Mouse (Mus musculus) hindbrain, embryonic 13.5 days (tissue): ENCODE data around the gene Pyurf. TPM values are rescaled to one million over a fixed set of nuclear protein-coding genes. Genes with fewer than 3 reads are reported as not detected.

Source experiments
- ATAC-seq: fragments of 200-750 bp; cut with Nextera tagmentation; 2 replicates; pipeline ENCODE4 v1.8.0; 2017; ENCODE audit warnings: moderate TSS enrichment; ENCODE audit not compliant: low FRiP score
- H3K27ac ChIP-seq: fragments of 300-500 bp; sonication (generic); 2 replicates; pipeline ENCODE4 v1.5.1; 2015; ENCODE audit warnings: inconsistent platforms, mild to moderate bottlenecking, moderate library complexity
- H3K27me3 ChIP-seq: fragments of 300-500 bp; sonication (generic); 2 replicates; pipeline ENCODE4 v1.6.1; 2015; ENCODE audit warnings: mild to moderate bottlenecking, inconsistent platforms
- H3K36me3 ChIP-seq: fragments of 300-500 bp; sonication (generic); 2 replicates; pipeline ENCODE4 v1.6.1; 2015; ENCODE audit warnings: mild to moderate bottlenecking, inconsistent platforms
- H3K4me1 ChIP-seq: fragments of 300-500 bp; sonication (generic); replicated peaks from 2 replicates; pipeline ENCODE4 v1.6.1; 2015; ENCODE audit warnings: inconsistent platforms
- H3K4me2 ChIP-seq: fragments of 300-500 bp; sonication (generic); 2 replicates; pipeline ENCODE4 v1.6.1; 2015; ENCODE audit warnings: inconsistent platforms, mild to moderate bottlenecking, moderate library complexity
- H3K4me3 ChIP-seq: fragments of 300-500 bp; sonication (generic); 2 replicates; pipeline ENCODE4 v1.5.1; 2015; ENCODE audit warnings: mild to moderate bottlenecking, inconsistent platforms
- H3K9ac ChIP-seq: fragments of 300-500 bp; sonication (generic); 2 replicates; pipeline ENCODE4 v1.6.1; 2015; ENCODE audit warnings: mild to moderate bottlenecking, inconsistent platforms
- H3K9me3 ChIP-seq: fragments of 300-500 bp; sonication (generic); 2 replicates; pipeline ENCODE4 v1.6.1; 2016; ENCODE audit warnings: inconsistent platforms
- WGBS: fragments of 180-500 bp; shearing (Covaris S2); methylation state at CpG from one replicate; pipeline ENCODE4 v1.1.7; 2015; 5-methylcytosine and 5-hydroxymethylcytosine counted together
- polyA plus RNA-seq: library from polyadenylated mRNA; unstranded; fragments of >200 nt; fragmentation: Nextera tagmentation; extraction: Ambion mirVana; gene quantifications from 2 replicates; pipeline ENCODE4 v1.2.1, GENCODE M21; 2015

Pyurf gene
- polyA plus RNA-seq, result 16.0 and 16.3 TPM in 2 replicates

GRCm38 (mm10) chr6:57691467-57692261, at the start of gene Pyurf:
Gene Pyurf, minus strand, starts transcription at chr6:57692078.
- Histone ChIP-seq H3K4me2 (peak within 1 kb of the TSS; percentile 71), H3K36me3 (peaks cover 6% of the 10 kb centered on the region; the same call in 1 of the 2 replicates), H3K4me1 (peaks cover 12% of the 10 kb centered on the region), H3K27me3 (0 out of 2 replicates have a peak, but pooled peaks cover 4% of the 10 kb centered on the region), H3K4me3 (peak within 1 kb of the TSS; percentile 78), H3K27ac (peak within 1 kb of the TSS; percentile 91), H3K9me3 (no peaks in the 10 kb centered on the region), H3K9ac (peak within 1 kb of the TSS; percentile 86)
- under 1% methylated on average over 52 of the region's 52 CpGs for WGBS
- ATAC-seq, result peak; percentile 98

GRCm38 (mm10) chr6:57721347-57721746, 29.5 kb upstream of the Pyurf start:
- H3K9ac ChIP-seq, result no peak overlapping the region
- H3K4me2 ChIP-seq, result no peak overlapping the region
- WGBS, result 94% methylated on average over 1 of the region's 1 CpGs
- H3K36me3 ChIP-seq, result peaks cover 26% of the 10 kb centered on the region
- H3K4me3 ChIP-seq, result no peak overlapping the region
- H3K27me3 ChIP-seq, result no peaks in the 10 kb centered on the region
- no peak overlapping the region for H3K27ac ChIP-seq
- no peaks in the 10 kb centered on the region for H3K4me1 ChIP-seq
- H3K9me3 ChIP-seq, result no peaks in the 10 kb centered on the region
- ATAC-seq, result no peak

- WGBS, result 22% methylated on average over 1 of the region's 1 CpGs
- H3K9ac ChIP-seq, result no peak overlapping the region
- H3K27me3 ChIP-seq, result no peaks in the 10 kb centered on the region
- peak; percentile 49; the same call in 1 of the 2 replicates for ATAC-seq
- peaks cover 14% of the 10 kb centered on the region for H3K36me3 ChIP-seq
- H3K4me2 ChIP-seq, result no peak overlapping the region
- no peaks in the 10 kb centered on the region for H3K9me3 ChIP-seq
- no peak overlapping the region for H3K4me3 ChIP-seq
- H3K27ac ChIP-seq, result no peak overlapping the region
- no peaks in the 10 kb centered on the region for H3K4me1 ChIP-seq
These were observed 19.8 kb upstream of the Pyurf start for GRCm38 (mm10) chr6:57711726-57712125.

- H3K36me3 ChIP-seq, result no peaks in the 10 kb centered on the region
- 93% methylated on average over 1 of the region's 1 CpGs for WGBS
- peaks cover 15% of the 10 kb centered on the region for H3K4me1 ChIP-seq
- H3K9ac ChIP-seq, result no peak overlapping the region
- no peaks in the 10 kb centered on the region for H3K27me3 ChIP-seq
- no peak overlapping the region for H3K27ac ChIP-seq
- no peak overlapping the region for H3K4me3 ChIP-seq
- no peaks in the 10 kb centered on the region for H3K9me3 ChIP-seq
- ATAC-seq, result no peak
- no peak overlapping the region for H3K4me2 ChIP-seq
These were observed 14.8 kb upstream of the Pyurf start for GRCm38 (mm10) chr6:57706721-57707120.

GRCm38 (mm10) chr6:57703703-57704102, 11.8 kb upstream of the Pyurf start:
- no peaks in the 10 kb centered on the region for H3K27me3 ChIP-seq
- no peaks in the 10 kb centered on the region for H3K36me3 ChIP-seq
- H3K9me3 ChIP-seq, result no peaks in the 10 kb centered on the region
- WGBS, result 33% methylated on average over 2 of the region's 2 CpGs
- H3K4me3 ChIP-seq, result peak overlapping the region; percentile 73
- H3K4me2 ChIP-seq, result peak overlapping the region; percentile 73
- peak overlapping the region; percentile 99 for H3K27ac ChIP-seq
- ATAC-seq, result peak; percentile 58
- peak overlapping the region; percentile 97 for H3K9ac ChIP-seq
- peaks cover 26% of the 10 kb centered on the region for H3K4me1 ChIP-seq

GRCm38 (mm10) chr6:57702743-57703499, 11.0 kb upstream of the Pyurf start:
- peak overlapping the region; percentile 73 for H3K4me3 ChIP-seq
- ATAC-seq, result peak; percentile 98
- H3K9ac ChIP-seq, result peak overlapping the region; percentile 97
- H3K27ac ChIP-seq, result peak overlapping the region; percentile 99
- H3K4me2 ChIP-seq, result peak overlapping the region; percentile 73
- H3K4me1 ChIP-seq, result peaks cover 26% of the 10 kb centered on the region
- no peaks in the 10 kb centered on the region for H3K27me3 ChIP-seq
- under 1% methylated on average over 59 of the region's 59 CpGs for WGBS
- no peaks in the 10 kb centered on the region for H3K9me3 ChIP-seq
- no peaks in the 10 kb centered on the region for H3K36me3 ChIP-seq

GRCm38 (mm10) chr6:57702376-57702742, 10.5 kb upstream of the Pyurf start, which contains the start of gene Lancl2:
Gene Lancl2, plus strand, starts transcription at chr6:57702540.
- Histone ChIP-seq H3K4me3 (peak within 1 kb of the TSS; percentile 73), H3K9ac (peak within 1 kb of the TSS; percentile 97), H3K4me1 (peaks cover 26% of the 10 kb centered on the region), H3K36me3 (no peaks in the 10 kb centered on the region), H3K27ac (peak within 1 kb of the TSS; percentile 99), H3K4me2 (peak within 1 kb of the TSS; percentile 73), H3K9me3 (no peaks in the 10 kb centered on the region), H3K27me3 (no peaks in the 10 kb centered on the region)
- WGBS, result under 1% methylated on average over 10 of the region's 10 CpGs
- peak; percentile 33 for ATAC-seq

- peak overlapping the region; percentile 67 for H3K9ac ChIP-seq
- ATAC-seq, result no peak
- no peaks in the 10 kb centered on the region for H3K36me3 ChIP-seq
- H3K27me3 ChIP-seq, result no peaks in the 10 kb centered on the region
- WGBS, result 50% methylated on average over 4 of the region's 4 CpGs
- H3K4me3 ChIP-seq, result peak overlapping the region; percentile 73
- peaks cover 26% of the 10 kb centered on the region for H3K4me1 ChIP-seq
- H3K9me3 ChIP-seq, result no peaks in the 10 kb centered on the region
- peak overlapping the region; percentile 73 for H3K4me2 ChIP-seq
- H3K27ac ChIP-seq, result peak overlapping the region; percentile 99
These were observed 9.8 kb upstream of the Pyurf start for GRCm38 (mm10) chr6:57701686-57702085.

GRCm38 (mm10) chr6:57693116-57693515, 1.2 kb upstream of the Pyurf start:
- WGBS, result 94% methylated on average over 3 of the region's 3 CpGs

GRCm38 (mm10) chr6:57684156-57684555, 7.7 kb downstream of the Pyurf start:
- no peak for ATAC-seq
- Histone ChIP-seq H3K27ac (no peak overlapping the region), H3K27me3 (no peaks in the 10 kb centered on the region), H3K4me1 (no peaks in the 10 kb centered on the region), H3K4me2 (no peak overlapping the region), H3K9me3 (0 out of 2 replicates have a peak, but pooled peaks cover 3% of the 10 kb centered on the region), H3K4me3 (no peak overlapping the region), H3K36me3 (peaks cover 14% of the 10 kb centered on the region), H3K9ac (no peak overlapping the region)
- WGBS, result 84% methylated on average over 1 of the region's 1 CpGs

More at GRCm38 (mm10) chr6:57693116-57693515, 1.2 kb upstream of the Pyurf start:
- 0 out of 2 replicates have a peak, but pooled peaks cover 4% of the 10 kb centered on the region for H3K27me3 ChIP-seq
- H3K27ac ChIP-seq, result no peak overlapping the region
- H3K9ac ChIP-seq, result no peak overlapping the region
- H3K4me2 ChIP-seq, result no peak overlapping the region
- H3K4me1 ChIP-seq, result peaks cover 12% of the 10 kb centered on the region
- H3K9me3 ChIP-seq, result no peaks in the 10 kb centered on the region
- no peak overlapping the region for H3K4me3 ChIP-seq
- no peak for ATAC-seq
- 0 out of 2 replicates have a peak, but pooled peaks cover 6% of the 10 kb centered on the region for H3K36me3 ChIP-seq

- WGBS, result 92% methylated on average over 4 of the region's 4 CpGs
- no peak overlapping the region for H3K27ac ChIP-seq
- no peaks in the 10 kb centered on the region for H3K4me1 ChIP-seq
- no peak for ATAC-seq
- no peaks in the 10 kb centered on the region for H3K36me3 ChIP-seq
- no peak overlapping the region for H3K4me2 ChIP-seq
- H3K9me3 ChIP-seq, result no peaks in the 10 kb centered on the region
- H3K27me3 ChIP-seq, result no peaks in the 10 kb centered on the region
- H3K4me3 ChIP-seq, result no peak overlapping the region
- no peak overlapping the region for H3K9ac ChIP-seq
These were observed 30.6 kb downstream of the Pyurf start for GRCm38 (mm10) chr6:57661295-57661694.

- Histone ChIP-seq H3K27me3 (no peaks in the 10 kb centered on the region), H3K9ac (no peak overlapping the region), H3K36me3 (no peaks in the 10 kb centered on the region), H3K4me1 (no peaks in the 10 kb centered on the region), H3K4me3 (no peak overlapping the region), H3K27ac (no peak overlapping the region), H3K4me2 (no peak overlapping the region), H3K9me3 (no peaks in the 10 kb centered on the region)
- WGBS, result 75% methylated on average over 1 of the region's 1 CpGs
- no peak for ATAC-seq
These were observed 44.6 kb downstream of the Pyurf start for GRCm38 (mm10) chr6:57647256-57647655.
